Mouse (Mus musculus) common myeloid progenitor, adult 5-6 weeks (primary cell): ENCODE measurements at regions not wholly inside any gene's neighbourhood (a gene's known extent, or its start where the extent isn't known, plus 50 kb on each side); places are given as distances from the start of the nearest gene placed in this dataset.
A peak's percentile ranks its signal among the peaks of the same experiment; 100 is the strongest.

Experiments
- ATAC-seq: replicated peaks from 2 replicates; pipeline ENCODE4 v1.8.0; 2016; ENCODE audit warnings: low read depth, mild to moderate bottlenecking, moderate TSS enrichment, inconsistent platforms; ENCODE audit not compliant: poor library complexity, severe bottlenecking

- ATAC-seq, result no peak
These were observed 106.2 kb downstream of the Spry2 start for GRCm38 (mm10) chr14:105790441-105790840.

GRCm38 (mm10) chr14:105783428-105783827 is 113.2 kb downstream of the Spry2 start:
- ATAC-seq, result no peak

- ATAC-seq, result no peak
These were observed 116.9 kb downstream of the Spry2 start for GRCm38 (mm10) chr14:105779760-105780159.

- peak; percentile 97 for ATAC-seq
These were observed 117.3 kb downstream of the Spry2 start for GRCm38 (mm10) chr14:105779349-105779748.

GRCm38 (mm10) chr14:105773674-105774073 is 122.9 kb downstream of the Spry2 start:
- no peak for ATAC-seq

GRCm38 (mm10) chr14:105767100-105767499 is 129.5 kb downstream of the Spry2 start:
- ATAC-seq, result no peak

GRCm38 (mm10) chr14:105752509-105753375 is 143.9 kb downstream of the Spry2 start:
- no peak for ATAC-seq

- peak; percentile 79 for ATAC-seq
These were observed 144.9 kb downstream of the Spry2 start for GRCm38 (mm10) chr14:105751762-105752161.

- no peak for ATAC-seq
These were observed 152.0 kb downstream of the Spry2 start for GRCm38 (mm10) chr14:105744578-105744977.

- ATAC-seq, result no peak
These were observed 152.5 kb downstream of the Spry2 start for GRCm38 (mm10) chr14:105744125-105744524.

- ATAC-seq, result no peak
These were observed 155.7 kb downstream of the Spry2 start for GRCm38 (mm10) chr14:105740889-105741288.

GRCm38 (mm10) chr14:105738568-105738967 is 158.1 kb downstream of the Spry2 start:
- ATAC-seq, result no peak

GRCm38 (mm10) chr14:105736352-105736751 is 160.3 kb downstream of the Spry2 start:
- ATAC-seq, result no peak

- no peak for ATAC-seq
These were observed 162.3 kb downstream of the Spry2 start for GRCm38 (mm10) chr14:105734291-105734690.

GRCm38 (mm10) chr14:105733013-105733728 is 163.4 kb downstream of the Spry2 start:
- peak; percentile 47 for ATAC-seq

- ATAC-seq, result peak; percentile 69
These were observed 164.2 kb downstream of the Spry2 start for GRCm38 (mm10) chr14:105732221-105733012.

GRCm38 (mm10) chr14:105730786-105731185 is 165.8 kb downstream of the Spry2 start:
- ATAC-seq, result peak; percentile 53

- no peak for ATAC-seq
These were observed 167.8 kb downstream of the Spry2 start for GRCm38 (mm10) chr14:105728841-105729240.

- peak; percentile 36 for ATAC-seq
These were observed 170.9 kb downstream of the Spry2 start for GRCm38 (mm10) chr14:105725741-105726140.

GRCm38 (mm10) chr14:105722923-105723322 is 173.7 kb downstream of the Spry2 start:
- no peak for ATAC-seq
